Mouse (Mus musculus) adrenal gland, postnatal 14 days (tissue): Measurements from ENCODE around the gene Sult1a1. TPM values are rescaled to one million over a fixed set of nuclear protein-coding genes. Genes with fewer than 3 reads are reported as not detected.
"Not testable (repeated sequence)": the region's sequence is repeated elsewhere in the genome, so short reads cannot be mapped to it uniquely, and the experiment has no call there.

Experiments used
- DNase-seq: peaks from one replicate; pipeline ENCODE4 v3.0.0; 2021; ENCODE audit warnings: mixed read lengths
- total RNA-seq: library from RNA; stranded (reverse); gene quantifications from 2 replicates; pipeline ENCODE4 v1.2.3, GENCODE M21; 2021

The Sult1a1 gene
- total RNA-seq, 1 experiment from 2014 or later: 83.8 TPM

- no peak for DNase-seq
Measured at GRCm38 (mm10) chr7:126697838-126698237, 21.6 kb upstream of the Sult1a1 start.

GRCm38 (mm10) chr7:126696886-126697285 is 20.7 kb upstream of the Sult1a1 start:
- DNase-seq: no peak

GRCm38 (mm10) chr7:126696303-126696702 is 20.1 kb upstream of the Sult1a1 start:
- no peak for DNase-seq

GRCm38 (mm10) chr7:126695631-126696207 is 19.5 kb upstream of the Sult1a1 start, which contains the start of gene Slx1b:
Gene Slx1b (minus strand): TSS chr7:126695784.
- DNase-seq: peak; percentile 97

GRCm38 (mm10) chr7:126695210-126695611 is 19.0 kb upstream of the Sult1a1 start, which contains the start of gene Bola2:
Gene Bola2 (plus strand): TSS chr7:126695401.
- DNase-seq: peak; percentile 86

- DNase-seq: no peak
Measured at GRCm38 (mm10) chr7:126694441-126695051, 18.3 kb upstream of the Sult1a1 start.

GRCm38 (mm10) chr7:126693781-126694180 is 17.5 kb upstream of the Sult1a1 start:
- DNase-seq: no peak

- DNase-seq: peak; percentile 92
Measured at GRCm38 (mm10) chr7:126693256-126693655, 17.0 kb upstream of the Sult1a1 start.

GRCm38 (mm10) chr7:126692426-126692825 is 16.2 kb upstream of the Sult1a1 start:
- no peak for DNase-seq

- no peak for DNase-seq
Measured at GRCm38 (mm10) chr7:126691676-126692075, 15.4 kb upstream of the Sult1a1 start.

- no peak for DNase-seq
Measured at GRCm38 (mm10) chr7:126690737-126691136, 14.5 kb upstream of the Sult1a1 start.

- no peak for DNase-seq
Measured at GRCm38 (mm10) chr7:126689021-126689420, 12.8 kb upstream of the Sult1a1 start.

GRCm38 (mm10) chr7:126688156-126688555 is 11.9 kb upstream of the Sult1a1 start:
- DNase-seq: not testable (repeated sequence)

GRCm38 (mm10) chr7:126681221-126681620 is 5.0 kb upstream of the Sult1a1 start:
- no peak for DNase-seq

GRCm38 (mm10) chr7:126679683-126680082 is 3.5 kb upstream of the Sult1a1 start:
- DNase-seq: no peak

- no peak for DNase-seq
Measured at GRCm38 (mm10) chr7:126678545-126679341, 2.5 kb upstream of the Sult1a1 start.

GRCm38 (mm10) chr7:126676631-126677220 is 494 bp upstream of the Sult1a1 start:
- DNase-seq: no peak

- DNase-seq: no peak
Measured at GRCm38 (mm10) chr7:126675104-126675503, 1.1 kb downstream of the Sult1a1 start.

GRCm38 (mm10) chr7:126672111-126672510 is 4.1 kb downstream of the Sult1a1 start:
- DNase-seq: no peak

GRCm38 (mm10) chr7:126670152-126670551 is 6.1 kb downstream of the Sult1a1 start:
- no peak for DNase-seq

- peak; percentile 30 for DNase-seq
Measured at GRCm38 (mm10) chr7:126668452-126668851, 7.8 kb downstream of the Sult1a1 start.

- no peak for DNase-seq
Measured at GRCm38 (mm10) chr7:126667495-126668090, 8.6 kb downstream of the Sult1a1 start.
